Mouse (Mus musculus): ENCODE measurements around the gene Rfk. TPM values are rescaled to one million over a fixed set of nuclear protein-coding genes. Genes with fewer than 3 reads are reported as not detected.

Gene Rfk
- polyA plus RNA-seq, 1 experiment from 2014 or later: 91.9 TPM

GRCm38 (mm10) chr19:17357391-17357790, 36.5 kb upstream of the Rfk start:
- in situ Hi-C loops (cut with MboI; ENCODE audit: low pct_unique_long_range_greater_than_20kb): no loop called here
- TF ChIP-seq CTCF (IDR thresholded peaks at IDR 0.05): no peak
- H3K27me3 ChIP-seq: no peaks in the 10 kb centered on the region
- ATAC-seq: no peak
- ChIA-PET POLR2A (interaction anchor here (0.7 kb wide), 1 partner anchor 165 kb away, joined by 6 read pairs; no protein-coding TSS in a partner anchor), CTCF (interaction anchor here (1.0 to 2.3 kb wide), 2 partner anchors 194 to 217 kb away, joined by 4 to 5 read pairs; no protein-coding TSS in a partner anchor)
- no peak for DNase-seq (ENCODE audit: low read depth, low spot score)

- ChIA-PET POLR2A (no interaction called here), CTCF (interaction anchor here (1.5 to 5.7 kb wide), 4 partner anchors 27 to 234 kb away, joined by 4 to 35 read pairs (median 9); no protein-coding TSS in a partner anchor)
- no peak for ATAC-seq
- no peaks in the 10 kb centered on the region for H3K27me3 ChIP-seq
- DNase-seq (ENCODE audit: low read depth, low spot score): no peak
- no peak for TF ChIP-seq CTCF (IDR thresholded peaks at IDR 0.05)
- in situ Hi-C loops (cut with MboI; ENCODE audit: low pct_unique_long_range_greater_than_20kb): no loop called here
Observed at GRCm38 (mm10) chr19:17359315-17359890, 34.4 kb upstream of the Rfk start.

- in situ Hi-C loops (cut with MboI; ENCODE audit: low pct_unique_long_range_greater_than_20kb): loop anchor here (5.0 kb wide), 1 partner anchor 239 kb away; no protein-coding TSS in a partner anchor
- POLR2A ChIA-PET: no interaction called here
- CTCF ChIA-PET: interaction anchor here (1.0 to 5.7 kb wide), 8 partner anchors 8 to 237 kb away, joined by 3 to 35 read pairs (median 4); no protein-coding TSS in a partner anchor
- no peak for ATAC-seq
- H3K27me3 ChIP-seq: no peaks in the 10 kb centered on the region
- no peak for TF ChIP-seq CTCF (IDR thresholded peaks at IDR 0.05)
- no peak for DNase-seq (ENCODE audit: low read depth, low spot score)
Observed at GRCm38 (mm10) chr19:17361181-17361580, 32.7 kb upstream of the Rfk start.

- TF ChIP-seq CTCF (IDR thresholded peaks at IDR 0.05): peak; percentile 87
- no peak for DNase-seq (ENCODE audit: low read depth, low spot score)
- CTCF ChIA-PET: interaction anchor here (0.5 to 3.2 kb wide), 31 partner anchors 9 to 334 kb away, joined by 3 to 53 read pairs (median 4); no protein-coding TSS in a partner anchor
- in situ Hi-C loops (cut with MboI; ENCODE audit: low pct_unique_long_range_greater_than_20kb): loop anchor here (5.0 kb wide), 1 partner anchor 242 kb away; no protein-coding TSS in a partner anchor
- ATAC-seq: peak; percentile 44
- POLR2A ChIA-PET: interaction anchor here (0.7 kb wide), 2 partner anchors 287 to 586 kb away, joined by 3 to 4 read pairs; no protein-coding TSS in a partner anchor
- no peaks in the 10 kb centered on the region for H3K27me3 ChIP-seq
Observed at GRCm38 (mm10) chr19:17364741-17365140, 29.1 kb upstream of the Rfk start.

- H3K27me3 ChIP-seq: no peaks in the 10 kb centered on the region
- DNase-seq (ENCODE audit: low read depth, low spot score) (no peak), ATAC-seq (no peak)
- ChIA-PET POLR2A (no interaction called here), CTCF (interaction anchor here (1.2 to 3.2 kb wide), 6 partner anchors 12 to 243 kb away, joined by 3 to 53 read pairs (median 29); no protein-coding TSS in a partner anchor)
- in situ Hi-C loops (cut with MboI; ENCODE audit: low pct_unique_long_range_greater_than_20kb): no loop called here
- TF ChIP-seq CTCF (IDR thresholded peaks at IDR 0.05): no peak
Observed at GRCm38 (mm10) chr19:17366364-17367090, 27.3 kb upstream of the Rfk start.

- no peak for TF ChIP-seq CTCF (IDR thresholded peaks at IDR 0.05)
- DNase-seq (ENCODE audit: low read depth, low spot score) (no peak), ATAC-seq (no peak)
- ChIA-PET POLR2A (no interaction called here), CTCF (interaction anchor here (2.7 kb wide), 1 partner anchor 205 kb away, joined by 8 read pairs; no protein-coding TSS in a partner anchor)
- H3K27me3 ChIP-seq: no peaks in the 10 kb centered on the region
- in situ Hi-C loops (cut with MboI; ENCODE audit: low pct_unique_long_range_greater_than_20kb): no loop called here
Observed at GRCm38 (mm10) chr19:17368557-17368956, 25.3 kb upstream of the Rfk start.

- DNase-seq (ENCODE audit: low read depth, low spot score): no peak
- ChIA-PET CTCF (interaction anchor here (1.0 to 2.7 kb wide), 2 partner anchors 9 to 206 kb away, joined by 3 to 8 read pairs; no protein-coding TSS in a partner anchor), POLR2A (no interaction called here)
- TF ChIP-seq CTCF (IDR thresholded peaks at IDR 0.05): no peak
- in situ Hi-C loops (cut with MboI; ENCODE audit: low pct_unique_long_range_greater_than_20kb): no loop called here
- H3K27me3 ChIP-seq: no peaks in the 10 kb centered on the region
- ATAC-seq: no peak
Observed at GRCm38 (mm10) chr19:17369581-17369980, 24.3 kb upstream of the Rfk start.

- H3K27me3 ChIP-seq: no peaks in the 10 kb centered on the region
- no peak for DNase-seq (ENCODE audit: low read depth, low spot score)
- CTCF ChIA-PET: interaction anchor here (1.9 kb wide), 1 partner anchor 16 kb away, joined by 6 read pairs; no protein-coding TSS in a partner anchor
- no peak for TF ChIP-seq CTCF (IDR thresholded peaks at IDR 0.05)
- POLR2A ChIA-PET: no interaction called here
- in situ Hi-C loops (cut with MboI; ENCODE audit: low pct_unique_long_range_greater_than_20kb): no loop called here
- ATAC-seq: no peak
Observed at GRCm38 (mm10) chr19:17372701-17373100, 21.1 kb upstream of the Rfk start, which contains the start of gene Gcnt1. Gcnt1 (minus strand) TSS chr19:17372844.

- ChIA-PET POLR2A (no interaction called here), CTCF (interaction anchor here (0.8 to 2.3 kb wide), 3 partner anchors 10 to 21 kb away, joined by 3 to 17 read pairs (median 3); no protein-coding TSS in a partner anchor)
- ATAC-seq (no peak), DNase-seq (ENCODE audit: low read depth, low spot score) (no peak)
- TF ChIP-seq CTCF (IDR thresholded peaks at IDR 0.05): no peak
- in situ Hi-C loops (cut with MboI; ENCODE audit: low pct_unique_long_range_greater_than_20kb): loop anchor here (25.0 kb wide), 1 partner anchor 592 kb away; the partner anchor contains the start of gene Vps13a
- no peaks in the 10 kb centered on the region for H3K27me3 ChIP-seq
Observed at GRCm38 (mm10) chr19:17378845-17379244, 15.0 kb upstream of the Rfk start.

- ATAC-seq: no peak
- H3K27me3 ChIP-seq: no peaks in the 10 kb centered on the region
- CTCF ChIA-PET: interaction anchor here (1.2 to 1.6 kb wide), 3 partner anchors 8 to 255 kb away, joined by 3 to 8 read pairs (median 3); no protein-coding TSS in a partner anchor
- no peak for DNase-seq (ENCODE audit: low read depth, low spot score)
- TF ChIP-seq CTCF (IDR thresholded peaks at IDR 0.05): no peak
- POLR2A ChIA-PET: no interaction called here
- in situ Hi-C loops (cut with MboI; ENCODE audit: low pct_unique_long_range_greater_than_20kb): loop anchor here (25.0 kb wide), 1 partner anchor 593 kb away; the partner anchor contains the start of gene Vps13a
Observed at GRCm38 (mm10) chr19:17380549-17380948, 13.3 kb upstream of the Rfk start.
